7 mouse cellular contexts compared by ENCODE assay signal in genomic region chr3:132506095-132506494, GRCm38 (mm10).
DNase-seq lines count a peak whose midpoint lies in the region; ATAC-seq and TF ChIP-seq lines count a peak whose summit lies in the region.

No protein-coding gene starts in this region.

- TF ChIP-seq POLR2A in lung, adult 2 months (IDR thresholded peaks at IDR 0.05; ENCODE audit: borderline replicate concordance, extremely low read depth, low read depth, low read length) = no peak

- in situ Hi-C loops in ES-E14 (cut with MboI; ENCODE audit: low sequenced_read_pairs in 2 of 2, unreplicated experiment in 2 of 2) = no loop called here

- no peaks in the 10 kb centered on the region for H3K4me1 ChIP-seq in ES-E14 (ENCODE audit: control insufficient read depth in 2 of 2, insufficient read depth in 2 of 2, low read length in 2 of 2, poor library complexity in 1 of 2)
- no peaks in the 10 kb centered on the region for H3K4me1 ChIP-seq in embryonic facial prominence, embryonic 14.5 days (ENCODE audit: control insufficient read depth, insufficient read depth, low read length)
- H3K4me1 ChIP-seq in lung, adult 2 months (ENCODE audit: control insufficient read depth, insufficient read depth, low read length) = no peaks in the 10 kb centered on the region

- 33% methylated on average over 4 of the region's 4 CpGs for WGBS in embryonic facial prominence, embryonic 14.5 days
- 9% methylated on average over 4 of the region's 4 CpGs for WGBS in lung, adult 2 months

- DNase-seq in ES-E14 (ENCODE audit: low read depth, low spot score) (peak; percentile 71), adipocyte (ENCODE audit: low spot score) (peak; percentile 68)
- peak; percentile 81 for DNase-seq in embryonic facial prominence, embryonic 14.5 days (ENCODE audit: low spot score)
- peak; percentile 39 to 78 for DNase-seq in layer of hippocampus, adult 18-20 months (ENCODE audit: low spot score in 2 of 2)
- peak; percentile 4 for DNase-seq in lung, adult 2 months
- DNase-seq in right cerebral cortex, adult 18-20 months = peak; percentile 8

- H3K36me3 ChIP-seq in ES-E14 (ENCODE audit: control insufficient read depth, insufficient read depth, low read length, poor library complexity, severe bottlenecking) = no peaks in the 10 kb centered on the region
- no peaks in the 10 kb centered on the region for H3K36me3 ChIP-seq in embryonic facial prominence, embryonic 14.5 days (ENCODE audit: control insufficient read depth, insufficient read depth, low read length)

- H3K27ac ChIP-seq in ES-E14 (ENCODE audit: insufficient read depth, low read depth, low read length, poor library complexity, severe bottlenecking) = no peak overlapping the region
- H3K27ac ChIP-seq in embryonic facial prominence, embryonic 14.5 days (replicated peaks; ENCODE audit: low read depth, low read length) = no peak overlapping the region

- no peaks in the 10 kb centered on the region for H3K9me3 ChIP-seq in ES-E14 (ENCODE audit: control insufficient read depth, insufficient read depth, low read depth, low read length)
- H3K9me3 ChIP-seq in embryonic facial prominence, embryonic 14.5 days (ENCODE audit: control insufficient read depth, low read length) = 0 out of 2 replicates have a peak, but pooled peaks cover 3% of the 10 kb centered on the region

- no peaks in the 10 kb centered on the region for H3K27me3 ChIP-seq in embryonic facial prominence, embryonic 14.5 days (replicated peaks; ENCODE audit: control insufficient read depth, insufficient read depth, low read length)

- TF ChIP-seq CTCF in lung, adult 2 months (IDR thresholded peaks at IDR 0.05; ENCODE audit: insufficient read depth, low read length) = 0 out of 2 replicates have a peak, but pooled peaks have one; percentile 32

- ATAC-seq in embryonic facial prominence, embryonic 14.5 days (ENCODE audit: low read depth) = peak; percentile 79
- ATAC-seq in hematopoietic stem cell, adult 5-6 weeks (replicated peaks in 1 of 2; ENCODE audit: insufficient read depth in 1 of 2, low FRiP score in 2 of 2, low TSS enrichment in 1 of 2, low read depth in 1 of 2, poor library complexity in 2 of 2, severe bottlenecking in 2 of 2) = peak; percentile 97 to 98

- no peak overlapping the region for H3K4me2 ChIP-seq in embryonic facial prominence, embryonic 14.5 days (ENCODE audit: low read depth, low read length)

- no peak overlapping the region for H3K9ac ChIP-seq in ES-E14 (ENCODE audit: insufficient read depth, low read depth, low read length, poor library complexity, severe bottlenecking)
- H3K9ac ChIP-seq in embryonic facial prominence, embryonic 14.5 days (ENCODE audit: low read depth, low read length) = no peak overlapping the region

- no peak overlapping the region for H3K4me3 ChIP-seq in ES-E14 (ENCODE audit: insufficient read depth in 1 of 2, low read depth in 1 of 2, low read length in 2 of 2, poor library complexity in 1 of 2, severe bottlenecking in 1 of 2)
- H3K4me3 ChIP-seq in embryonic facial prominence, embryonic 14.5 days (ENCODE audit: low read depth, low read length) = no peak overlapping the region
- no peak overlapping the region for H3K4me3 ChIP-seq in lung, adult 2 months (replicated peaks; ENCODE audit: extremely low read depth, low read depth, low read length)

TF ChIP-seq in ES-E14, 5 proteins besides CTCF, POLR2A, EP300 and RAD21:
- peak; percentile 52; the same call in 1 of the 2 replicates for TF ChIP-seq ZC3H11A (IDR thresholded peaks at IDR 0.05; ENCODE audit: borderline replicate concordance, low read depth, low read length)
- no peak for TF ChIP-seq MAFK (IDR thresholded peaks at IDR 0.05; ENCODE audit: insufficient read depth, low read depth, low read length)
- TF ChIP-seq CHD2 (IDR thresholded peaks at IDR 0.05; ENCODE audit: low read depth, low read length) = no peak
- TF ChIP-seq HCFC1 (IDR thresholded peaks at IDR 0.05; ENCODE audit: borderline replicate concordance, insufficient read depth, low read length) = no peak
- no peak for TF ChIP-seq ZNF384 (IDR thresholded peaks at IDR 0.05; ENCODE audit: low read depth, low read length)

Comparison
In these comparisons a context has a peak if more than half of its experiments do, and no peak if none do; other contexts are left out.
1. DNase-seq: peak in every context shown above with its lines; median percentile 81 in embryonic facial prominence, embryonic 14.5 days; 71 in ES-E14; 68 in adipocyte; 58 in layer of hippocampus, adult 18-20 months; 8 in right cerebral cortex, adult 18-20 months; 4 in lung, adult 2 months.